Mouse (Mus musculus) telencephalon, adult 2 months (tissue): ENCODE results near the gene Tln2.
"Not testable (repeated sequence)": the region's sequence is repeated elsewhere in the genome, so short reads cannot be mapped to it uniquely, and the experiment has no call there.

Source experiments
- DNase-seq: peaks from one replicate; pipeline ENCODE4 v3.0.0-alpha.2; 2011; ENCODE audit warnings: low read depth, low spot score

The Tln2 gene

DNA sequence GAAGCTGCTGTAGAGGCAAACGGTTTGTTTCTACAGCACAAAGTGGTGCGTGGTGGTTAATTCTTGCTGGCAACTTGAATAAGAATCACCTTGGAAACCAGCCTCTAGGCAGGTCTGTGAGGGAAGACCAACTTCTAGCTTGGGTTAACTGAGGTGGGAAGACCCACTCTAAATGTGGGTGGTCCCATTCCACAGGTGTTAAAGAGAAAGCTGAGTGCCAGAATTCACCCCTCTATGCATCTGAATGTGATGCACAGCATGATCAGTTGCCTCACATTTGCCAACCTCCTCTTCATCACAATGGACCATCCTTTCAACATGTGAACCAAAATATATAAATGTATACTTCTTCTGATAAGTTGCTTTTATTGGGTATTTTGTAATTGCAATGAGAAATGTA is 197.4 kb downstream of the Tln2 start:
- DNase-seq, result no peak

DNA sequence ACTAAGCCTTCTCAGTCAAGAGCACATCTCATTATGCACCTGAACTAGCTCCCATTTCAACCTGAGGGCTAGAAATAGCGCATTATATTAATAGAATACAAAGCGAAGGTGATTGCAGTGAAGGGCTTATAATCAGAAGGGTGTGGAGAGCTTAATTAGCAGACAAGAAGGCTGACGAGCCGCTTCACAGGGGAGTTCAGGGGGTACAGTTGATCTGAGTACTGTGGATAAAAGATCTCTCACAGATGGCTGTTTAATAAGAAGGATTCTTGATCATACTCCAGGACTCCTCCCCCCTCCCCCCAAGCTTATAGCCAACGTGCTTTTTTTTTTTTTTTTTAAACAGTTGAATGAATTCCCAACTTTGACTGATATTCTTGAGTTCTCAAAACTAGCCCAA is 198.0 kb downstream of the Tln2 start:
- peak; percentile 13 for DNase-seq

GRCm38 (mm10) chr9:67354356-67354755 is 205.1 kb downstream of the Tln2 start:
- DNase-seq, result no peak

DNA sequence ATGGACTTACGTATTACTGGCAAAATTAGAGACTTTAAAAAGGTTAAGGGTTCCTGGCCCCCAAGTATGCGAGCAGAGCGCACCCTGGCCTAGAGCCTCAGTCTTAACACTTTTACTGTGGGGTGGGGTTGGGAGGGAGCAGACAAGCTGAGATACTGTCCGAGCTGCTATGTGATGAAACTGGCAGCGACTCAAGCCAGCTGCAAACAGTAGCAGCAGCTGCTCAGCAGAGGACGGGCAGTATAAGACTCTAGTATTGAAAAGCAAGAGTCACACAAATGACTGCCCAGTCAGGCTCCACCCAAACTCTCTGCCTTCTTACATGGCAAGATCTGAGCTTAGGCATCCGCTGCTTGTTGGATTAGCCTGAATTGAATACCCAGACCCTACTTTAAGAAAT is 206.1 kb downstream of the Tln2 start:
- no peak for DNase-seq

DNA sequence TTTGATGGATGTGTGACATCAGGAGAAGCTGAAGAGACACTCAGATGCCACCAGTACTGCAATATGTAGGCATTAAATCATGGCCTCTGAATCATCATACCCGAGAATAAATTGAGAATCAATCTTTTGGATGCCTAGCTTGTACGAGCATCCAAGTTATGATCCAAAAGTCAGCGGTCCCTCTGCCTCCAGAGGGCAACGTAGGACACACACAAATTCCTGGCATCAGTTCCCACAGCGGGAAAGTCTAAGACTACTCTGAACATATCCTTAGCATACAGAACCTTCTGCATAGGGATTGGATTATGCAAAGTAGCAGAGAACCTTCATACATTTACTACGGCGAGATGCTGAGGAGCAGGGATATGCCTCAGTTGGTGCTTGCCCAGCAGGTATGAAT is 210.5 kb downstream of the Tln2 start:
- DNase-seq, result no peak

DNA sequence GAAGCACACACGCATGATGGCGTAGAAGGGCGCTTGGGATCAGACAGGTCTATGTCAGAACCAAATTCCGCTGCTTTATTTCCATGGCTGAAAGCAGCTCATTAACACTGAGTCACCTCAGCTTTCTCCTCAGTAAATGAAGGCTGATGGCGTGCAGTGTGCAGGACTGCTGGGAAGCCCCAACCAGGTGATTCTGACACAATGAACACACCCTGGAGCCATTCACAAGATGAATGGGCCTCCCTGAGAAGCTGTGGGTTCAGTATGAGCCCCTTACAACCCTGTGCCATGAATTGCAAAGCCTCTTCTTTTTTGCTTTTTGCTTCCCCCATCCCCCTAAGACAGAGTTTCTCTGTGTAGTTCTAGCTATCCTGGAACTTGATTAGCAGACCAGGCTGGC is 212.3 kb downstream of the Tln2 start:
- no peak for DNase-seq

GRCm38 (mm10) chr9:67331281-67331680 is 228.2 kb downstream of the Tln2 start:
- DNase-seq, result no peak

GRCm38 (mm10) chr9:67328451-67328850 is 231.1 kb downstream of the Tln2 start:
- DNase-seq, result no peak

DNA sequence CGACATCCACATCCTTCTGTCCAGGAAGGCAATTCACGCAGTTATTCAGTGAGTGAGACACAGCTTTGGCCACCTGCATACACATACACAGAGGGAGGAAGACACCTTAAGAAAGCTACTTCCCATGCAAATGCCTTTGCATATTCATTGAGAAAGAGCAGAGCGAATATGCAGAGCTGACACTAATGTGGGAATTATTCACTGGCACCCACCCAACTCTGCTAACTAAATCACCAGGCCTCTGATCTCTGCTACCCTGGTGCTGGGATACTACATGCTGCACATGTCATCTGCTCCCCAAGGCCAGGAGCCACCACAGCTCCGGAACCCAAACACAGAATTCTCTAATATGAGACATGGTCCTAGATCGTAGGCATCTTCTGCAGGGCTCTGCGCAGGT is 237.6 kb downstream of the Tln2 start:
- DNase-seq, result no peak

- no peak for DNase-seq
Measured at GRCm38 (mm10) chr9:67315356-67315755, 244.1 kb downstream of the Tln2 start.

- DNase-seq, result no peak
Measured at GRCm38 (mm10) chr9:67304992-67305391, 254.5 kb downstream of the Tln2 start.

GRCm38 (mm10) chr9:67303986-67304385 is 255.5 kb downstream of the Tln2 start:
- DNase-seq, result no peak

GRCm38 (mm10) chr9:67303038-67303437 is 256.5 kb downstream of the Tln2 start:
- DNase-seq, result no peak

- no peak for DNase-seq
Measured at GRCm38 (mm10) chr9:67302386-67302989, 257.0 kb downstream of the Tln2 start.

GRCm38 (mm10) chr9:67301571-67301970 is 257.9 kb downstream of the Tln2 start:
- no peak for DNase-seq

DNA sequence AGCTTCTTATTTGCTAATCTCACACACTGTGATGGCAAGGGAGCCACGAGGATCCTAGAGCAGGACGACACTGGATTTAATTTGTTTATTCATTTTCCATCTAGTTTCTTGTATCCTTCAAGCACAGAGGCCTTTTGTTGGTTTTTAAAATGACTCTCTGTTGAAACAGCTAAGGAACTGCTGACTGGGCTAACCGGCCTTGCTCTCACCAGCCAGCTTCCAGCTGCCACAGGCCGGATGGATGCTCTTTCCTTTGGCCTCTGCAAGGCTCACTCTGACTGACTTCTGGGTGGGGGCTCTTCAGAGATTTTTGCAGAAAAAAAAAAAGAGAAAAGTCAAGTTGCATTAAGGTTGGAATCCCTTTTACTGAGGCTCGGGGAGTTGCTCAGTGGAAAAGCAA is 258.7 kb downstream of the Tln2 start:
- no peak for DNase-seq

DNA sequence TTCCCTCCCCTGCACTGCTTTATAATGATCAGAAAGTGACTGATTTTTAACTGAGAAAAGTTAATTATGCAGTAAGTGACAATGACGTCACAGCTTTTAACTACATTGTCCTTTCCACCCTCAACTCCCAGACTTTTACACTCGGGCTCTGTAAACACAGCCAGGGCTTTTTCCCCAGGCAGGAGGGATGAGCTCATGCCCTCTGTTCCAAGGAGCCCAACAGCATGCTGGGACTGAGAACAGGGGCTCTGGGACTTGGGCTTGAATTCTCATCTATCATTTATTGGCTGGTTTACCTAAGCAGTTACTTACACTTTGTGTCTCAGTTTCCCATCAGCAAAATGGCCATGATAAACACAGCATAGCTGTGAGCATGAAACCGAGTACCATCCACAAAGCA is 259.2 kb downstream of the Tln2 start:
- DNase-seq, result no peak

- DNase-seq, result no peak
Measured at GRCm38 (mm10) chr9:67299164-67299563, 260.3 kb downstream of the Tln2 start.

DNA sequence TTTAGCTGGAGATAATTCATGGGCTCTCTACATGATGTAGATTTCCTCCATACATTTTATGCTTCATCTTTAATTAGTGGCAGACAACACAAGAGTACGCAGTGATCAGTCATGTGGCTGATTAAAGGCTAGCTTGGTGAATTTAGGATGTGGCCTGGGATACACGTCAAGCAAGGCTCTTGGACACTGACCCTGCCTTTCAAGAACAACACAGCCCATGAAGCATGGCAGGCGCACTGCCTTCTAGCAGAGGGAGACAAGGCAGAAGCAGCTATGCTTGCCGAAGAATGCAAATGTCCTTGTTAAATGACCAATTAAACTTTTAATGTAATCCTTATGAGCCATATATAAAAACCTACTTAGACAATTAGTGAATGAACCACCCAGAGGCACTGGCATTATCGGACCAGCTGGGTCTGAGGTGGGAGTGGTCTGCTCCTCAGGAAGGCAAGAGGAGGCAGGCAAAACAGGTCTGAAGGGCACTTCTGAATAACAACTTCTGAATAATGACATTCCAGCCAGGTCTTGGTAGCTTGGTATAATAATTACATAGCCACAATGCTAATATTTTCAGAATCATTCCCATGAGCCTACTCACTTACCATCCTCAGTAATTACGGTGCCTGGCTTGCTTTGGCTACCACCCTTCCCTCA is 262.1 kb downstream of the Tln2 start:
- DNase-seq, result no peak

GRCm38 (mm10) chr9:67287457-67287856 is 272.0 kb downstream of the Tln2 start:
- DNase-seq, result no peak

DNA sequence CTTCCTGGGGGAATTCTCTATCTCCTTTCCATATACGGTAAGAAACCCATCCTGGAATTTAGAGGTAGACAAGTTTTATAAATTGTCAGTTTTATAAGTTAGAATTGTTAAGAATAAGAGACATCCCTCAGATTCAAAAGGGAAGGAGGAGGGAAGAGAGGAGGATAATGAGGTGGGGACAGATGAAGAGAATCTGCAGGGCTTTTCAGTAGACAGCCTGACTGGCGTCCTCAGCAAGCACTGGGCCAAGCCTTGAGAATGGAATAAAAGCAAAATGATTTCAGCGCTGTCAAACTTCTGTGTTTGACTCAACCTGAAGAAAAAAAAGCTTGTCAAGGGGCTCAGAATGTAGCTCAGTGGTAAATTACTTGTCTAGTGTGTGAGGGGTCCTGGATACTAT is 272.7 kb downstream of the Tln2 start:
- no peak for DNase-seq

- no peak for DNase-seq
Measured at GRCm38 (mm10) chr9:67285544-67285943, 274.0 kb downstream of the Tln2 start.

- DNase-seq, result no peak
Measured at GRCm38 (mm10) chr9:67281812-67282211, 277.7 kb downstream of the Tln2 start.

DNA sequence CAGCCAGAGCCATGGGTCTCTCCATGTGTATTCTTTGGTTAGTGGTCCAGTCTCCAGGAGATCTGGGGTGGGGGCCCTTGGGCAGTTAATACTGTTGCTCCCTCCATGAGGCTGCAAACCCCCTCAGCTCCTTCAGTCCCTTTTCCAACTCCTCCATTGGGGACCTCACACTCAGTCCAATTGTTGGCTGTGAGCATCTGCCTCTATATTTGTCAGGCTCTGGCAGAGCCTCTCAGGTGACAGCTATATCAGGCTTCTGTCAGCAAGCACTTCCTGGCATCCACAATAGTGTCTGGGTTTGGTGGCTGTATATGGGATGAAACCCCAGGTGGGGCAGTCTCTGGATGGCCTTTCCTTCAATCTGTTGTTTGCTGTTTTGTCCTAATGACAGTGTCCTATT is 279.2 kb downstream of the Tln2 start:
- DNase-seq, result not testable (repeated sequence)
